Mouse (Mus musculus) CH12.LX (cell line): ENCODE data around the gene Myt1l.

ENCODE experiments used
- CTCF ChIP-seq, 2 experiments: IDR thresholded peaks in 1 of 2; conservative IDR thresholded peaks in 1 of 2; 2 replicates each; pipeline ENCODE4 v1.5.1; 2011 to 2012; ENCODE audit warnings: low read depth in 2 of 2, low read length in 2 of 2, improper control_type of control experiment in 1 of 2, inconsistent platforms in 1 of 2, mild to moderate bottlenecking in 1 of 2, moderate library complexity in 1 of 2
- E2F4 ChIP-seq: IDR thresholded peaks from 2 replicates; pipeline ENCODE4 v1.6.1; 2011; ENCODE audit warnings: low read depth, low read length, improper control_type of control experiment; ENCODE audit not compliant: insufficient replicate concordance
- HCFC1 ChIP-seq: IDR thresholded peaks from 2 replicates; pipeline ENCODE4 v1.6.1; 2012; ENCODE audit warnings: low read depth, mild to moderate bottlenecking, inconsistent platforms, low read length, improper control_type of control experiment
- MEF2A ChIP-seq: IDR thresholded peaks from 2 replicates; pipeline ENCODE4 v1.6.1; 2014; ENCODE audit warnings: low read depth, mild to moderate bottlenecking, inconsistent platforms, low read length, improper control_type of control experiment, borderline replicate concordance
- NELFE ChIP-seq: IDR thresholded peaks from 2 replicates; pipeline ENCODE4 v1.6.1; 2011; ENCODE audit warnings: low read depth, low read length, improper control_type of control experiment
- NRF1 ChIP-seq: IDR thresholded peaks from 2 replicates; pipeline ENCODE4 v1.6.1; 2014; ENCODE audit warnings: low read depth, mild to moderate bottlenecking, inconsistent platforms, low read length, improper control_type of control experiment, moderate library complexity
- POLR2A ChIP-seq: IDR thresholded peaks from 2 replicates; pipeline ENCODE4 v1.6.1; 2011; ENCODE audit warnings: low read depth, mild to moderate bottlenecking, improper control_type of control experiment, low read length
- RCOR1 ChIP-seq: conservative IDR thresholded peaks from 2 replicates; pipeline ENCODE4 v1.6.1; 2012; ENCODE audit warnings: low read depth, mild to moderate bottlenecking, inconsistent platforms, low read length, improper control_type of control experiment
- USF2 ChIP-seq: conservative IDR thresholded peaks from 2 replicates; pipeline ENCODE4 v1.6.1; 2011; ENCODE audit warnings: low read depth, low read length, improper control_type of control experiment

DNA sequence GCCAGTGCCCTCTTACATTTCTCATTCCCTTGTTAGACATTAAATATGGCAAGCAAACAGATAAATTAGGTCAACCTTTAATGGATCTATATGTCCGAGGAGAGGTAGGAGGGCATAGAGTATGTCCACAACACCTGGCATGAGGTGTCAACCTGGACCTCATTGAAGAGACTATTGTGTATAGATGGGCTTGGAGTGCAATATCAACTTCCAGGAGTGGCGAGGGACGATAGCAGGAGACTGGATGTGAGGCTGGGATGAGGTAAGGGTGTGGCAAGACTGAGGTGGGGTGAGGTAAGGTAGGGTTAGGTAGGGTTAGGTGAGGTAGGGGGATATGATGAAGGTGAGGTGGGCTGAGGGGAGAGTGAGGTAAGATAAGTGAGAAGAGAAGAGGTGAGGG, 171.8 kb downstream of the Myt1l start:
- TF ChIP-seq HCFC1 (no peak), POLR2A (no peak), CTCF (conservative IDR thresholded peaks at IDR 0.05 in 1 of 2, IDR thresholded peaks at IDR 0.05 in 1 of 2; ENCODE audit: low read depth in 2 of 2, low read length in 2 of 2) (no peak), RCOR1 (no peak), E2F4 (no peak), USF2 (no peak), MEF2A (no peak), NELFE (no peak), NRF1 (no peak)
